Mouse (Mus musculus) heart, postnatal 0 days (tissue): ENCODE measurements around the gene Grb14.

Source experiments
- CTCF ChIP-seq: IDR thresholded peaks from 2 replicates; pipeline ENCODE4 v1.5.1; 2016; ENCODE audit warnings: antibody characterized with exemption, control low read depth, low read depth
- EP300 ChIP-seq: IDR thresholded peaks from 2 replicates; pipeline ENCODE4 v1.6.1; 2016; ENCODE audit warnings: antibody characterized with exemption, low read depth

DNA sequence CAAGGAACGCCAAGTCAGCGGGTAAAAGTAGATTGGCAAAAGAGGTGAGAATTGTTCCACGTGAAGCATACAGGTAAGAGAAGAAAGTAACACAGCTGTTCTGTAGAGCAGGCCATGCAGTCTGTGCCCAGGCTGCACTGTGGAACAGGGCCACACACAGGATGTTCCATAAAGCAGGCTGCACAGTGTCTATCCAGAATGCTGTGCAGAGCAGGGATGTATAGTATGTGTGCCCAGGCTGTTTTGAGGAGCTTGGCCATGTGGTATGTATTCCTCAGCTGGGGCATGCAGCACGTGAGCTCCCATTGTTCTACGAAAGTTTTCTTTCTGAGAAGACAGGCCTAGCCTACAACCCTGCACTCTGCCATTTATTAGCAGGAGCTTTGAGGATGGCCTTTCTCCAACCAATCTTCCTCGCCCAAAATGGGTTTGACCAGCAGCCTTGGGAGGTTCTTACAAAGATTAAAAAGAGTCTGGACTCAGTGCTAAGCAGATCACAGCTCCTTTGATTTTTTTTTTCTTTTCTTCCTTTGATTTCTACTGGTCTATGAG is 57.8 kb downstream of the Grb14 start:
- TF ChIP-seq CTCF = no peak
- no peak for TF ChIP-seq EP300
